Mouse (Mus musculus): ENCODE results near the gene Osm. TPM values are rescaled to one million over a fixed set of nuclear protein-coding genes. Genes with fewer than 3 reads are reported as not detected.

The Osm gene
- polyA plus RNA-seq, 1 experiment from 2014 or later, result 0.33 TPM

DNA sequence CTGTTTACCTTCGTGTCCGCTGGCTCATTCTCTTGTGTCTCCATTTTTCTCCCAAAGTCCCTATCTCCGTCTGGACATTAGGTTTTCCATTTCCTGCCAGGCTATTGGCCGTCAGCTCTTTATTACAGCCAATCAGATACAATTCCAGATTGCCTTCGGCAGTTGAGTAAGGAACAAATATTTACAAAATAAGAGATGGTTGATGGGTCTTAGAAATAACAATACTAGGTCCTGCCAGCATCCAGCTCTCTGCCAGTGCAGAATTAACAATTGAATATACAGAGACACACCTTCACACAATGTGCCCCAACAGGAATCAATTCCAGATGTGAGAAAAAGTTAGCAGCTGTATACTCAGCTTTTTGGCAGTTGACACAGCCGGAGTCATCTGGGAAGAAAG is 9.9 kb downstream of the Osm start:
- Histone ChIP-seq H3K4me2 (ENCODE audit: low read depth, low read length) (no peak overlapping the region), H3K27me3 (ENCODE audit: control insufficient read depth, insufficient read depth, low read length) (no peaks in the 10 kb centered on the region), H3K9me3 (replicated peaks; ENCODE audit: control insufficient read depth, low read length) (no peaks in the 10 kb centered on the region), H3K27ac (ENCODE audit: low read length) (no peak overlapping the region), H3K9ac (ENCODE audit: low read length) (no peak overlapping the region), H3K4me3 (ENCODE audit: low read length) (no peak overlapping the region), H3K36me3 (ENCODE audit: control insufficient read depth, insufficient read depth) (no peaks in the 10 kb centered on the region), H3K4me1 (ENCODE audit: control insufficient read depth, insufficient read depth, low read length) (no peaks in the 10 kb centered on the region)
- no peak for ATAC-seq (replicated peaks; ENCODE audit: extremely low read depth, insufficient read depth, low FRiP score)
- 54% methylated on average over 6 of the region's 6 CpGs for whole genome bisulfite sequencing

DNA sequence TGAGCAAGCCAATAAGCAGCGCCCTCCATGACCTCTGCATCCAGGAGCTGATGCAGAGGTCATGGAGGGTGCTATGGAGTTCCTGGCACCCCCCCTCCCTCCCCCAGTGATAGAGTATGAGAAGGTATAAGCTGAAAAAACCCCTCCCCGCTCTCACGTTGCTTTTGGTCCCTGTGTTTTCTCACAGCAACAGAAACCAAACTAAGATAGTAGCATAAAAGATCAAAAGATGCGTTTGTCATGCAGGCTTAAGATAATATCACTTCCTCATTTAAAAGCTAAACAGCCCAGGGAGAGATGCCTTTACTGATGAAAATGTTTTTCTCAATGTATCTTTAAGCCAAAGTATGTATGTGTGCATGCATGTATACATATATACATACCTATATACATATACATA is 10.4 kb downstream of the Osm start:
- H3K27me3 ChIP-seq (ENCODE audit: control insufficient read depth, insufficient read depth, low read length), result no peaks in the 10 kb centered on the region
- H3K4me3 ChIP-seq (ENCODE audit: low read length), result no peak overlapping the region
- no peaks in the 10 kb centered on the region for H3K9me3 ChIP-seq (replicated peaks; ENCODE audit: control insufficient read depth, low read length)
- H3K27ac ChIP-seq (ENCODE audit: low read length), result no peak overlapping the region
- ATAC-seq (replicated peaks; ENCODE audit: extremely low read depth, insufficient read depth, low FRiP score), result no peak
- no peaks in the 10 kb centered on the region for H3K36me3 ChIP-seq (ENCODE audit: control insufficient read depth, insufficient read depth)
- H3K4me2 ChIP-seq (ENCODE audit: low read depth, low read length), result no peak overlapping the region
- no peak overlapping the region for H3K9ac ChIP-seq (ENCODE audit: low read length)
- H3K4me1 ChIP-seq (ENCODE audit: control insufficient read depth, insufficient read depth, low read length), result no peaks in the 10 kb centered on the region
- WGBS, result 58% methylated on average over 4 of the region's 4 CpGs

DNA sequence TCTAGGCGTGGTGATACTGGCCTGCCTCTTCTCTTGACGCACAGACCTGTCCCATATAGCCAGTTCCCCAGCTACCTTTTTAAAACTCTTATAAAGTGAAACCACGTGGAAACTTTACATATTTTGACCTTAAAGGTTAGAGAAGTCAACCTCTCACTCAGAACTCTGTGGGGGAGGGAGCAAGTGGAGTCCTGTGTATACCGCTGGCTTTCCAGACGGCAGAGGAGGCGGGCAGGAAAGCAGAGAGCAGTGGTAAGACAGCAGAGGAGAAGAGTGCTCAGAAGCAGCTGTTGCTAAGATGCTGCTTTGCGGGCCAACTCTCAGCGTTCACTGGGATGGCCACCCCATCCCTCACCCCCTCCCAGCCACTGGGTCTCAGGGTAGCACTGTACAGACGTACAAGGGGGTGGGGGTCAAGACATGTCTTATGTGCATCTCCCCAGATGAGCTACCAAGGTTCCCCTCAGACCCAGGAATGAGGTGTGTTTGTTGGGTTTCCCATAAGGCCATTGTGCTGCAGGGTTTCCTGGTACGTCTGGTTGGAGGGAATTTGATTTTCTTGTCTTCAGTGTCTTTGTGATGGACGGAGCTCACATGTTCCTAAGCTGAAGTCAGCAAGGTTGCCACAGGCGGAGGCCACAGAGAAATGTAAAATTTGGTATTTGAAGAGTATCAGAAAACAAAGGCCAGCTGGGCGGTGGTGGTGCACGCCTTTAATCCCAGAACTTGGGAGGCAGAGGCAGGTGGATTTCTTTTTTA is 11.2 kb downstream of the Osm start:
- Histone ChIP-seq H3K9ac (ENCODE audit: low read length) (no peak overlapping the region), H3K36me3 (ENCODE audit: control insufficient read depth, insufficient read depth) (no peaks in the 10 kb centered on the region), H3K27ac (ENCODE audit: low read length) (no peak overlapping the region), H3K27me3 (ENCODE audit: control insufficient read depth, insufficient read depth, low read length) (no peaks in the 10 kb centered on the region), H3K4me3 (ENCODE audit: low read length) (no peak overlapping the region), H3K9me3 (replicated peaks; ENCODE audit: control insufficient read depth, low read length) (no peaks in the 10 kb centered on the region), H3K4me2 (ENCODE audit: low read depth, low read length) (no peak overlapping the region), H3K4me1 (ENCODE audit: control insufficient read depth, insufficient read depth, low read length) (no peaks in the 10 kb centered on the region)
- no peak for ATAC-seq (replicated peaks; ENCODE audit: extremely low read depth, insufficient read depth, low FRiP score)
- WGBS, result 64% methylated on average over 14 of the region's 14 CpGs

DNA sequence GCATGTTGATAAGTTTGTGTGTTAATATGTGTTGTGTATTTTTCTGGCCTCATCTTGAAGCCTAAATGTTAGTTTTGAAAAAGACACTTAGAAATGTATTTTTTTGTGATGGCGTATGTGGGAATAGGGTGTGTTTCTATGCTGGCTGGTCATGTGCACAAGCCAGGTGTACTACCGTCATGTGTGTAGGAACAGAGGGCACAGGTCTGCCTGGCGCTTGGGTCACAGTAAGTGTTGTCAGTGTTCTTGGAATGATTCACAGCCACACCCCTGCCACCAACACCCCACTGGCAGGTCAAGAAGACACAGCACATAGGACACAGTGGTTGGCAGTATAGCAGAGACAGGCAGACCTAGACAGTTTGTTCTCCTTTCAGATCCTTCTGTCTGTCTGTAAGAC is 12.9 kb downstream of the Osm start:
- Histone ChIP-seq H3K27me3 (ENCODE audit: control insufficient read depth, insufficient read depth, low read length) (no peaks in the 10 kb centered on the region), H3K9me3 (replicated peaks; ENCODE audit: control insufficient read depth, low read length) (no peaks in the 10 kb centered on the region), H3K36me3 (ENCODE audit: control insufficient read depth, insufficient read depth) (no peaks in the 10 kb centered on the region), H3K4me1 (ENCODE audit: control insufficient read depth, insufficient read depth, low read length) (no peaks in the 10 kb centered on the region), H3K4me2 (ENCODE audit: low read depth, low read length) (no peak overlapping the region), H3K9ac (ENCODE audit: low read length) (no peak overlapping the region), H3K4me3 (ENCODE audit: low read length) (no peak overlapping the region), H3K27ac (ENCODE audit: low read length) (no peak overlapping the region)
- ATAC-seq (replicated peaks; ENCODE audit: extremely low read depth, insufficient read depth, low FRiP score), result no peak
- WGBS, result 83% methylated on average over 3 of the region's 3 CpGs

DNA sequence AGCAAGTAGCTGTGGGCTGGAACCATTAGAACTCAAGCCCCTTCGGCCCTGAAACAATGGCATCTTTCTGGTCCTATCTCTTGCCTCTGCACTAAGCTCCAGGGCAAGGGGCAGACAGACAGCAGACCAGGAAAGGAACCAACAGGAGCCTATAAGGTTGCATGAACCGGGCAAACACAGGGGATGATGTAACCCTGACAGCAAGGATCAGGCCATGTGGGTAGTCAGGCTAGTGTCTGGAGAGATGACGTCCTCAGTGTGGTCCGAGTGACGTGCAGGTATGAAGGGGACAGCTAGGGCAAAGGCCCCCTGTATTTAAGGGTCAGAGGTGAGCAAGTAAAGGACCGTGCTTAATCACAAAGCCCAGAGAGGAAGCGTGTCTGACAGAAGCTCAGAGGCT is 14.1 kb downstream of the Osm start:
- H3K4me1 ChIP-seq (ENCODE audit: control insufficient read depth, insufficient read depth, low read length), result no peaks in the 10 kb centered on the region
- no peak overlapping the region for H3K9ac ChIP-seq (ENCODE audit: low read length)
- WGBS, result 76% methylated on average over 7 of the region's 7 CpGs
- H3K36me3 ChIP-seq (ENCODE audit: control insufficient read depth, insufficient read depth), result no peaks in the 10 kb centered on the region
- H3K4me3 ChIP-seq (ENCODE audit: low read length), result no peak overlapping the region
- H3K27ac ChIP-seq (ENCODE audit: low read length), result no peak overlapping the region
- H3K4me2 ChIP-seq (ENCODE audit: low read depth, low read length), result no peak overlapping the region
- ATAC-seq (replicated peaks; ENCODE audit: extremely low read depth, insufficient read depth, low FRiP score), result no peak
- H3K27me3 ChIP-seq (ENCODE audit: control insufficient read depth, insufficient read depth, low read length), result no peaks in the 10 kb centered on the region
- no peaks in the 10 kb centered on the region for H3K9me3 ChIP-seq (replicated peaks; ENCODE audit: control insufficient read depth, low read length)

DNA sequence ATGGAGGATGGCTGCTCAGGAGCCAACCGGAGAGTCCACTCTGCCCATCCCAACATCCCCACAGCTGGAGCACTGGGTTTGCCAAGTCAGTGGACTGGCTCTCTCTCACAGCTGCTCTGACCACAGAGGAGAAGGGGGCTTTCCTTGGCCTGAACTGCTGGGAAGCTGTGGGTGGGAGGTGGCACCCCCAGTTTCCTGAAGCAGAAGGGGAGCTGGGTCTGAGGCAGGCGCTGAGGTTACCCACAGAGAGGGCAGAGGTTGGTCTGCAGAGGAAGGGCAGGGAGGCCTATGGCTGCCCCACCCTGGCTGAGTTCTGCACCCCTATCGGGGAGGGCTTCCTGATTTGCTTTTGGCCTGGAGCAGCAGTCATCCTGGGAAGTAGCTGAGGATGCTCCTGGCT is 15.2 kb downstream of the Osm start:
- no peak for ATAC-seq (replicated peaks; ENCODE audit: extremely low read depth, insufficient read depth, low FRiP score)
- H3K4me3 ChIP-seq (ENCODE audit: low read length), result no peak overlapping the region
- WGBS, result 62% methylated on average over 3 of the region's 3 CpGs

DNA sequence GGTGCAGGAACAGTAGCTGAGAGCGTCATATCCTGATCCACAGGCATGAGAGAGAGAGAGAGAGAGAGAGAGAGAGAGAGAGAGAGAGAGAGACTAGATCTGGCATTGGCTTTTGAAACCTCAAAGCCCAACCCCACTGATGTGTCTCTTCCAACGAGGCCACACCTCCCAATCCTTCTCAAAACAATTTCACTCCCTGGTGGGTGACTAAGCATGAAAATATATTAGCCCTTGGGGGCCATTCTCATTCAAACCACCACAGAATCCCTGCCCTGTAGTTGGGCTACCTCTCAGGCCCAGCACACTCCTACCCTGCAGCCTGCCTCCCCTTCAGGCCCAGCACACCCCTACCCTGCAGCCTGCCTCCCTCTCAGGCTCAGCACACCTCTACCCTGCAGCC is 16.7 kb downstream of the Osm start:
- Histone ChIP-seq H3K27me3 (ENCODE audit: control insufficient read depth, insufficient read depth, low read length) (no peaks in the 10 kb centered on the region), H3K4me3 (ENCODE audit: low read length) (no peak overlapping the region), H3K27ac (ENCODE audit: low read length) (no peak overlapping the region), H3K9ac (ENCODE audit: low read length) (no peak overlapping the region), H3K9me3 (replicated peaks; ENCODE audit: control insufficient read depth, low read length) (no peaks in the 10 kb centered on the region), H3K4me2 (ENCODE audit: low read depth, low read length) (no peak overlapping the region), H3K4me1 (ENCODE audit: control insufficient read depth, insufficient read depth, low read length) (no peaks in the 10 kb centered on the region), H3K36me3 (ENCODE audit: control insufficient read depth, insufficient read depth) (no peaks in the 10 kb centered on the region)
- WGBS, result 78% methylated on average over 2 of the region's 2 CpGs
- ATAC-seq (replicated peaks; ENCODE audit: extremely low read depth, insufficient read depth, low FRiP score), result no peak

More for the DNA sequence above, 15.2 kb downstream of the Osm start:
- Histone ChIP-seq H3K27ac (ENCODE audit: low read length) (no peak overlapping the region), H3K27me3 (ENCODE audit: control insufficient read depth, insufficient read depth, low read length) (no peaks in the 10 kb centered on the region), H3K4me1 (ENCODE audit: control insufficient read depth, insufficient read depth, low read length) (no peaks in the 10 kb centered on the region), H3K9ac (ENCODE audit: low read length) (no peak overlapping the region), H3K9me3 (replicated peaks; ENCODE audit: control insufficient read depth, low read length) (no peaks in the 10 kb centered on the region), H3K4me2 (ENCODE audit: low read depth, low read length) (no peak overlapping the region), H3K36me3 (ENCODE audit: control insufficient read depth, insufficient read depth) (no peaks in the 10 kb centered on the region)

DNA sequence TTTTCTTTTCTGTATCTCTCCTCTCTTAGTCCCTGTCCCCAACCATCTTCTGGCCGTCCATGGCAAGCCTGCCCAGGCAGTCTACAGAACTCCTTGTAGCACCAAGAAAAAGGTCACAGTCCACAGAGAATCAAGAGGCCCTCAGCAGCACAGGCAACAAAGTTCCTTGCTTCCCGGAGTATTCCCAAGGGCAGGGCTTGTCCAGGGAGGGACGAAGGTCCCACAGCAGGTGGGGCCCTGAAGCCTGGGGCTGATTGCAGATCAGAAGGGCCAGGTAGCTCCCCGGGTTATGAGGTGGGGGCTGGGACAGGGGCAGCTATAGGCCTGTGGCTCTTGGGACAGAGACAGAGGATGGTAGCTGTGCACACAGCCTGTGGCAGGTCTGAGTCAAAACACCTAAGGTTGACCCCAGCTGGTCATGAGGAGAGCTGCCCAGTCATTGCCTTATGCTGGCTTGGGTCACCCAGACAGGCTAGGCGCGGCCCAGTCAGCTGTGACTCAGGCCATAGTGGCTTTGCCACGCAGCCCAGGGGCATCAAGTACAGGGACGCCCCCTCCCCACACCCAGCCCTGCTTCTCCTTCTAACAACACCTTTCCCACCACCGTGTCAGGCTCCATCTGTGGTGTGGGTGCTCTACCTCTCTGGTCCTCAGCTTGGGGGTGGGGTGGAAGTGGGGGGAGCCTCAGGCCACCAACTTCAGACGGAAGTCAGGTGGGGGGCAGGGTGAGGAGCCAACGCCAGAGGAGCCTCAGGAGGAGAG is 20.8 kb downstream of the Osm start, which contains the start of gene Lif:
Gene Lif, plus strand, starts transcription at position 712 of the 762 bp plus-strand sequence.
- H3K27ac ChIP-seq (ENCODE audit: low read length), result no peak within 1 kb of the TSS
- no peaks in the 10 kb centered on the region for H3K9me3 ChIP-seq (replicated peaks; ENCODE audit: control insufficient read depth, low read length)
- no peak for ATAC-seq (replicated peaks; ENCODE audit: extremely low read depth, insufficient read depth, low FRiP score)
- no peak within 1 kb of the TSS for H3K9ac ChIP-seq (ENCODE audit: low read length)
- H3K36me3 ChIP-seq (ENCODE audit: control insufficient read depth, insufficient read depth), result no peaks in the 10 kb centered on the region
- peaks cover 22% of the 10 kb centered on the region for H3K4me1 ChIP-seq (ENCODE audit: control insufficient read depth, insufficient read depth, low read length)
- H3K27me3 ChIP-seq (ENCODE audit: control insufficient read depth, insufficient read depth, low read length), result no peaks in the 10 kb centered on the region
- no peak within 1 kb of the TSS for H3K4me3 ChIP-seq (ENCODE audit: low read length)
- 64% methylated on average over 11 of the region's 11 CpGs for WGBS
- no peak within 1 kb of the TSS for H3K4me2 ChIP-seq (ENCODE audit: low read depth, low read length)

DNA sequence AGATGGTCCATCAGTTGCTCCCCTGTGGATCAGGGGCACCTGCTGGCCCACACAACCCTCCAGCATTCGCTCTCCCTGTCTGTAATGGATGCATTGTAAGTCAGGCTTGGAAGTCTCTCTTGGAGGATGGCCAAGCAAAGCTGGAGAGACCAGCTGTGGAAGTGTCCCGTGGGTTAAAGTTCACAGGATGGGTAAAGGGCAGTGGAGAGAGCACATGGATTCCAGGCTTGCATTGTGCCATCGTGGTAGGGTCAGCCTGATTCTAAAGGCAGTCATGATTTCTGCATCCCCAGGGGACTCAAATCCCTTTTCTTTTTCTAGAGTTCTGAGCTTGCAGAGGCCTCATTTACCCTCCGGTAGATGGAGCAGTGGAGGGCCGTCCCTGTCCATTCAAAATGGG is 21.5 kb downstream of the Osm start:
- no peak for ATAC-seq (replicated peaks; ENCODE audit: extremely low read depth, insufficient read depth, low FRiP score)
- no peak overlapping the region for H3K9ac ChIP-seq (ENCODE audit: low read length)
- 54% methylated on average over 5 of the region's 5 CpGs for WGBS
- H3K9me3 ChIP-seq (replicated peaks; ENCODE audit: control insufficient read depth, low read length), result no peaks in the 10 kb centered on the region
- no peaks in the 10 kb centered on the region for H3K27me3 ChIP-seq (ENCODE audit: control insufficient read depth, insufficient read depth, low read length)
- no peak overlapping the region for H3K4me3 ChIP-seq (ENCODE audit: low read length)
- H3K4me2 ChIP-seq (ENCODE audit: low read depth, low read length), result no peak overlapping the region
- H3K36me3 ChIP-seq (ENCODE audit: control insufficient read depth, insufficient read depth), result no peaks in the 10 kb centered on the region
- no peak overlapping the region for H3K27ac ChIP-seq (ENCODE audit: low read length)
- H3K4me1 ChIP-seq (ENCODE audit: control insufficient read depth, insufficient read depth, low read length), result peaks cover 29% of the 10 kb centered on the region
